Mouse (Mus musculus): ENCODE data around the gene Spaca4.

Spaca4 gene

GRCm38 (mm10) chr7:45716460-45716857 is 9.2 kb downstream of the Spaca4 start:
- in situ Hi-C loops (cut with MboI; ENCODE audit: low pct_unique_long_range_greater_than_20kb in 1 of 2, low sequenced_read_pairs in 2 of 2, unreplicated experiment in 1 of 2) = no loop called here

- in situ Hi-C loops (cut with MboI; ENCODE audit: low pct_unique_long_range_greater_than_20kb in 1 of 2, low sequenced_read_pairs in 2 of 2, unreplicated experiment in 1 of 2) = no loop called here
Observed at GRCm38 (mm10) chr7:45715741-45716459, 9.7 kb downstream of the Spaca4 start.

GRCm38 (mm10) chr7:45715090-45715708 is 10.4 kb downstream of the Spaca4 start, which contains the start of gene Rpl18:
Gene Rpl18, plus strand, starts transcription at chr7:45715457.
- in situ Hi-C loops (cut with MboI; ENCODE audit: low pct_unique_long_range_greater_than_20kb in 1 of 2, low sequenced_read_pairs in 2 of 2, unreplicated experiment in 1 of 2) = no loop called here

- in situ Hi-C loops (cut with MboI; ENCODE audit: low pct_unique_long_range_greater_than_20kb in 1 of 2, low sequenced_read_pairs in 2 of 2, unreplicated experiment in 1 of 2) = no loop called here
Observed at GRCm38 (mm10) chr7:45714630-45715089, 11.0 kb downstream of the Spaca4 start.

GRCm38 (mm10) chr7:45713881-45714520 is 11.6 kb downstream of the Spaca4 start:
- in situ Hi-C loops (cut with MboI; ENCODE audit: low pct_unique_long_range_greater_than_20kb in 1 of 2, low sequenced_read_pairs in 2 of 2, unreplicated experiment in 1 of 2) = no loop called here

- in situ Hi-C loops (cut with MboI; ENCODE audit: low pct_unique_long_range_greater_than_20kb in 1 of 2, low sequenced_read_pairs in 2 of 2, unreplicated experiment in 1 of 2) = no loop called here
Observed at GRCm38 (mm10) chr7:45713396-45713795, 12.2 kb downstream of the Spaca4 start.

GRCm38 (mm10) chr7:45712022-45712757 is 13.4 kb downstream of the Spaca4 start:
- in situ Hi-C loops (cut with MboI; ENCODE audit: low pct_unique_long_range_greater_than_20kb in 1 of 2, low sequenced_read_pairs in 2 of 2, unreplicated experiment in 1 of 2) = no loop called here

GRCm38 (mm10) chr7:45711316-45712021 is 14.1 kb downstream of the Spaca4 start:
- in situ Hi-C loops (cut with MboI; ENCODE audit: low pct_unique_long_range_greater_than_20kb in 1 of 2, low sequenced_read_pairs in 2 of 2, unreplicated experiment in 1 of 2) = no loop called here

- in situ Hi-C loops (cut with MboI; ENCODE audit: low pct_unique_long_range_greater_than_20kb in 1 of 2, low sequenced_read_pairs in 2 of 2, unreplicated experiment in 1 of 2) = no loop called here
Observed at GRCm38 (mm10) chr7:45710477-45711191, 15.0 kb downstream of the Spaca4 start.

GRCm38 (mm10) chr7:45709677-45710355 is 15.8 kb downstream of the Spaca4 start:
- in situ Hi-C loops (cut with MboI; ENCODE audit: low pct_unique_long_range_greater_than_20kb in 1 of 2, low sequenced_read_pairs in 2 of 2, unreplicated experiment in 1 of 2) = no loop called here

- in situ Hi-C loops (cut with MboI; ENCODE audit: low pct_unique_long_range_greater_than_20kb in 1 of 2, low sequenced_read_pairs in 2 of 2, unreplicated experiment in 1 of 2) = no loop called here
Observed at GRCm38 (mm10) chr7:45709036-45709435, 16.6 kb downstream of the Spaca4 start.

- in situ Hi-C loops (cut with MboI; ENCODE audit: low pct_unique_long_range_greater_than_20kb in 1 of 2, low sequenced_read_pairs in 2 of 2, unreplicated experiment in 1 of 2) = no loop called here
Observed at GRCm38 (mm10) chr7:45708221-45708761, 17.3 kb downstream of the Spaca4 start.

- in situ Hi-C loops (cut with MboI; ENCODE audit: low pct_unique_long_range_greater_than_20kb in 1 of 2, low sequenced_read_pairs in 2 of 2, unreplicated experiment in 1 of 2) = no loop called here
Observed at GRCm38 (mm10) chr7:45707375-45707967, 18.1 kb downstream of the Spaca4 start.

- in situ Hi-C loops (cut with MboI; ENCODE audit: low pct_unique_long_range_greater_than_20kb in 1 of 2, low sequenced_read_pairs in 2 of 2, unreplicated experiment in 1 of 2) = no loop called here
Observed at GRCm38 (mm10) chr7:45706721-45707241, 18.8 kb downstream of the Spaca4 start.

- in situ Hi-C loops (cut with MboI; ENCODE audit: low pct_unique_long_range_greater_than_20kb in 1 of 2, low sequenced_read_pairs in 2 of 2, unreplicated experiment in 1 of 2) = no loop called here
Observed at GRCm38 (mm10) chr7:45705873-45706281, 19.7 kb downstream of the Spaca4 start.

- in situ Hi-C loops (cut with MboI; ENCODE audit: low pct_unique_long_range_greater_than_20kb in 1 of 2, low sequenced_read_pairs in 2 of 2, unreplicated experiment in 1 of 2) = no loop called here
Observed at GRCm38 (mm10) chr7:45705443-45705864, 20.2 kb downstream of the Spaca4 start.

Data from mouse embryonic stem cell (cell line).